Mouse (Mus musculus) erythroblast, embryonic 14.5 days (primary cell): ENCODE measurements around the gene Amotl1. TPM values are rescaled to one million over a fixed set of nuclear protein-coding genes. Genes with fewer than 3 reads are reported as not detected.

Source experiments
- H3K27me3 ChIP-seq: 2 replicates; pipeline ENCODE4 v1.6.1; 2012; ENCODE audit warnings: inconsistent platforms; ENCODE audit not compliant: control insufficient read depth
- H3K36me3 ChIP-seq: 2 replicates; pipeline ENCODE4 v1.6.1; 2012; ENCODE audit warnings: mild to moderate bottlenecking, inconsistent platforms; ENCODE audit not compliant: control insufficient read depth
- H3K4me1 ChIP-seq: 2 replicates; pipeline ENCODE4 v1.6.1; 2012; ENCODE audit warnings: inconsistent platforms; ENCODE audit not compliant: control insufficient read depth
- H3K4me3 ChIP-seq: replicated peaks from 2 replicates; pipeline ENCODE3; 2012; ENCODE audit warnings: moderate library complexity, mild to moderate bottlenecking, inconsistent platforms
- H3K9me3 ChIP-seq: 2 replicates; pipeline ENCODE4 v1.6.1; 2012; ENCODE audit warnings: low read length, inconsistent platforms, mixed read lengths; ENCODE audit not compliant: control insufficient read depth
- GATA1 ChIP-seq: IDR thresholded peaks from 2 replicates; pipeline ENCODE4 v1.6.1; 2012; ENCODE audit warnings: low read length, inconsistent platforms, mixed read lengths
- TAL1 ChIP-seq: IDR thresholded peaks from 3 replicates; pipeline ENCODE4 v1.6.1; 2012; ENCODE audit warnings: low read length, inconsistent platforms, mixed read lengths
- polyA plus RNA-seq: library from polyadenylated mRNA; stranded (reverse); fragments of >175 nt; gene quantifications from 2 replicates; pipeline ENCODE4 v1.2.3, GENCODE M21; 2012

Amotl1 gene
- polyA plus RNA-seq, 1 experiment, result 0.11 TPM

DNA sequence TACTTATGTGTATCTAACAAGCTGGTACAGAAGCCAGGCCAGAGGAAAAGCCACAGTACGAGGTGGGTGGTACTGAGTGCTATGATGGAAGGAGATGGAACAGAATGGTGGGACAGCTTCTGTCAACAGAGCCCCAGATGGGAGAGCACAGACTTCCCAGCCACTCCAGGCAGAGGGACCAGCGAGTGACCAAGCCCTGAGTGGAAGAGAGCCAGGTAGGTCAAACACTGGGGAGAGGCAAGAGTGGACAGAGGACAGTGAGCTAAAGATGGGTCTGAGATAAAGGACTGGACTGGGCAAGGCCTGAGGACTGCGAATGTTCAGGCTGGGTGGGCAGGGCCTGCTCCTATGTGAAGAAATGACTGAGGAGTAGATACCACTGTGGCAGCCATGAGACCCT is 23.5 kb upstream of the Amotl1 start:
- Histone ChIP-seq H3K27me3 (no peaks in the 10 kb centered on the region), H3K4me3 (no peak overlapping the region), H3K4me1 (no peaks in the 10 kb centered on the region), H3K36me3 (no peaks in the 10 kb centered on the region), H3K9me3 (no peaks in the 10 kb centered on the region)
- TF ChIP-seq GATA1 (no peak), TAL1 (no peak)

DNA sequence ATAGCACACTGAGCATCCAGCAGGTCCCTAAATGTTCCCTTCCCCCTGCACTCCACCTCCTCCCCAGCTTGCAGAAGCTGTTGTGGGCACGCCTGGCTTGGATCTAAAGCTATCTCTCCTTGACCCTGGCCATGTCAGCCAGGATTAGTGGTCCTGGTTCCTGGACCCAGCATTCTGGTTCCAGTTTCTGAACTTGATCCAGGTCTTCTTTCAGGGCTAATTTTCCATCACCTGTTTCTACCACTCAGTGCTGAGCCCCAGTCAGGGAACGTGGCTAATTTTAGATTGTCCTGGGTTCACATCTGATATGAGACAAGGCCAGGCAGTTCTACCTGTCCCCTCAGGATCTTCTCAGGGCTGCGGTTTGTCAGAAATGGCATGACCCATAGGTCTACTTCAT is 21.2 kb upstream of the Amotl1 start:
- no peak for TF ChIP-seq TAL1
- TF ChIP-seq GATA1, result no peak
- no peaks in the 10 kb centered on the region for H3K27me3 ChIP-seq
- no peak overlapping the region for H3K4me3 ChIP-seq
- H3K9me3 ChIP-seq, result no peaks in the 10 kb centered on the region
- H3K36me3 ChIP-seq, result no peaks in the 10 kb centered on the region
- no peaks in the 10 kb centered on the region for H3K4me1 ChIP-seq

DNA sequence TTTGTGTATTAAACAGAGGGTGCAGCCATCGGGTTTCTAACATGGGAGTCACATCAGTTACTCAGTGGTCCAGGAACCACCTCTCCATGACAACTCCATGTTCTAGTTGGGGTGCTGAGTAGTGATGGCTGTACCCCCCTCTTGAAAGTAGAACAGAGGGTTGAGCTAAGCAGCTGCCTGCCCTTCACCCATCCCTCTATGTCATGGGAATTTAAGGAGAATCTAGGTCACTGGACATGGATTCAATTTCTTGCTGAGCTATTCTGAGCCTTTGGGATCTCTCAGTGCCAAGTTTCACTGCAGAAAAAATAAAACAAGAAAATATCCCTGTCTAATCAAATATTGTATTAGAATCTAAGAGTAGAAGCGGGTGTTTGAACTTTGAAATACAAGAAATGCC is 18.7 kb upstream of the Amotl1 start:
- Histone ChIP-seq H3K27me3 (no peaks in the 10 kb centered on the region), H3K9me3 (no peaks in the 10 kb centered on the region), H3K36me3 (no peaks in the 10 kb centered on the region), H3K4me3 (no peak overlapping the region), H3K4me1 (no peaks in the 10 kb centered on the region)
- TF ChIP-seq TAL1 (no peak), GATA1 (no peak)

DNA sequence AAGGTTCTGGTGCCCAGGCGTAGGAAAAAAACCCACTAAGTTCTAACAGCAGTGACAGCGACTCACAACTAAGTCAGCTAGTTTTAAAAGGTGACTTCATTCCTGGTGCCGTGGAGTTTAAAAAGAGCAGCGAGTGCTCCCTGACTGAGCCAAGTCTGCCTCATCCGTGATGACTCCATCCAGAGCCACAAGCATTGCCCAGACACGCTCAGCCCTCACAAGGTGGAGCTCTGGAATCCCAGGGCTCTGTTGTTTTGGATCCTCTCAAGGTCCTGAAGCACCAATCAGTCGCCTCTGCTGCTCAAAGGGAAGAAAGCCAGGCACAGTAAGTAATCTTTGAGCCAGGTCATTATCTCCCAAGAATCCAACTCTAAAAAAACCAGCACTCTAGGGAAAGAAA is 18.0 kb upstream of the Amotl1 start:
- Histone ChIP-seq H3K9me3 (no peaks in the 10 kb centered on the region), H3K27me3 (no peaks in the 10 kb centered on the region), H3K36me3 (no peaks in the 10 kb centered on the region), H3K4me3 (no peak overlapping the region), H3K4me1 (no peaks in the 10 kb centered on the region)
- no peak for TF ChIP-seq TAL1
- TF ChIP-seq GATA1, result no peak

DNA sequence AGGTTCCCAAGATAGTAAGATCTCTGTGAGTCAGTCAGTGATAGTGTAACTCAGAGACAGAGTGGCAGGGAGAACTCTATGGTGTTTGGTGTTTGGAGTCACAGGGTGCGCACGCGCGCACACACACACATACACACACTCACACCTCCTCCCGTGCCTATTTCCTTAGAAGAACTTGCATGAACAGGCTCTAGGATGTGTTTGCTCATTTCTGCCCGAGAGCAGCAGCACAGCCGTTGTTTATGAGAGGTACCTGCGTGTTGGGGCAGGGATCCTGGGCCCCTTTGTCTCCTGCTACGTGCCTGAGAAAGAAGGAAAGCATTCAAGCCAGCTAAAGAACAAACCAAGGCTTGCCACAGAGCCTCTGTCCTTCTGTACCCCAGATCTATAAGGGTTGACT is 17.3 kb upstream of the Amotl1 start:
- no peaks in the 10 kb centered on the region for H3K27me3 ChIP-seq
- H3K4me1 ChIP-seq, result no peaks in the 10 kb centered on the region
- H3K36me3 ChIP-seq, result no peaks in the 10 kb centered on the region
- TF ChIP-seq GATA1 (no peak), TAL1 (no peak)
- no peaks in the 10 kb centered on the region for H3K9me3 ChIP-seq
- H3K4me3 ChIP-seq, result no peak overlapping the region

DNA sequence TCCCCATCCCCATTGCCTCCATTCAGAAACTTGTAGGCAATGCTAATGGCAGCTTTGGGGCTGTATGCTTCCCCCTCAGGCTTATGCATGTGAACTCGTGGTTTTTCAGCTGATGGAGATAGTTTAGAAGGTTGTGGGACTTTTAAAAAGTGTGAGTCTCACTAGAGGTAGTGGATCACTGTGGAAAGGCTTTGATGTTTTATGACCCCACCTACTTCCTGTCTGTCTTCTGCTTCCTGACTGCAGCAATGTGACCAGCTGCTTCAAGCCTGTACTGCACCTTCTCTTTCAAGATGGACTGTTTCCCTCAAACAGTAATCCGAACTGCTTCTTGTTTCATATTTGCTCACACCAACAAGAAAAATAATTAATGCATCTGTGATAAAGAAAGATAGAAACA is 13.1 kb upstream of the Amotl1 start:
- Histone ChIP-seq H3K27me3 (no peaks in the 10 kb centered on the region), H3K9me3 (no peaks in the 10 kb centered on the region), H3K4me3 (no peak overlapping the region), H3K36me3 (no peaks in the 10 kb centered on the region), H3K4me1 (no peaks in the 10 kb centered on the region)
- TF ChIP-seq GATA1 (no peak), TAL1 (no peak)

DNA sequence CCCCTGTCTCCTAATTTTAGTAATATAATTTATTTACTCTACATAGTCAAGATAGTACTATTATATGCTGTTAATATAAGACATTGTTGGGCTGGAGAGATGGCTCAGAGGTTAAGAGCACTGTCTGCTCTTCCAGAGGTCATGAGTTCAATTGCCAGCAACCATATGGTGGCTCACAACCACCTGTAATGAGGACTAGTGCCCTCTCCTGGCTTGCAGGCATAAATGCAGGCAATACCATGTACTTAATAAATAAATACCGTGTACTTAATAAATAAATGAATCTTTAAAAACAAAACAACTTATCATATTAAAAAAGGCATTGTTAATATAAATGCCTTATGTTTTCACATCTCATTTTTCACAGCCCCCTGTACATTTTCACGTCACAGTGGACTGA is 9.2 kb upstream of the Amotl1 start:
- no peaks in the 10 kb centered on the region for H3K36me3 ChIP-seq
- H3K9me3 ChIP-seq, result no peaks in the 10 kb centered on the region
- TF ChIP-seq TAL1, result no peak
- TF ChIP-seq GATA1, result no peak
- H3K27me3 ChIP-seq, result no peaks in the 10 kb centered on the region
- H3K4me3 ChIP-seq, result no peak overlapping the region
- H3K4me1 ChIP-seq, result no peaks in the 10 kb centered on the region

DNA sequence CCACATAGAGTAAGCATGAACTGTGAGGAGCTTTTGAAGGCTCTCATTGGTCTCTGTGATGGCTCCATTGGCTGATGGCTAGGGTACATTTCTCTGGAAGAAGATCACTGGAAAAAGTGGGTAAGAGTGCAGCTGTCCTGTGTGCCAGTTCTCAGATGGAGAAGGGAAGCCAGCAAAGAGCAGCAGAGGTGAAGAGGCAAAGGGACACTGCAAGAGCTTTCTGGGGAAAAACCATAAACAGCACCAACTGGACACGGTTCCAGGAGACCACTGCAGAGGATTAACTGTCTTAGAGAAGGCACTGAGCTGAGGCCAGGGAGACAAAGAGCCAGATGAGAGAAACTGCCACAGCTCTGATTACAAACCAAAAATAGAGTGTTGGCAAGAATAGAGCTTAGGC is 7.9 kb upstream of the Amotl1 start:
- Histone ChIP-seq H3K9me3 (no peaks in the 10 kb centered on the region), H3K4me1 (no peaks in the 10 kb centered on the region), H3K36me3 (no peaks in the 10 kb centered on the region), H3K4me3 (no peak overlapping the region), H3K27me3 (no peaks in the 10 kb centered on the region; the same call in 1 of the 2 replicates)
- TF ChIP-seq TAL1, result no peak
- no peak for TF ChIP-seq GATA1

DNA sequence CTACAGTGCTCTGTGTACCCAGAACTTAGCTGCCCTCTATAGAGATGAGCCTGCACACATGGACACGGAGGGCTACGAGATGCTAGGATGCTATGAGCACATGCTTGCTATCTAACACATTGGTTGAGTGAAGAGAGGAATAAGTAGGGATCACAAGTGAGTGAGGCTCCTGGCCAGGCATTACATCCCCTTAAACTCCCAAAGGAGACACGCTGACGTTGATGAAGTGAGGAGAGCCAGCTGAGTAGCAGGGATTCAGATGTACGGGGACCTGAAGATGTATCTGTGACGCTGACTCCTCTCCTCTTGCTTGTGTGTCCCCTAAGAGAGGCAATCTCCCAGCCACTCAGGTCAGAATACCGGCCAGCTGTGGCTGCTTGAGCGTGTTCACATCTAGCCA is 3.0 kb upstream of the Amotl1 start:
- Histone ChIP-seq H3K27me3 (no peaks in the 10 kb centered on the region; the same call in 1 of the 2 replicates), H3K9me3 (no peaks in the 10 kb centered on the region), H3K4me1 (no peaks in the 10 kb centered on the region), H3K4me3 (no peak overlapping the region), H3K36me3 (no peaks in the 10 kb centered on the region)
- no peak for TF ChIP-seq TAL1
- no peak for TF ChIP-seq GATA1

DNA sequence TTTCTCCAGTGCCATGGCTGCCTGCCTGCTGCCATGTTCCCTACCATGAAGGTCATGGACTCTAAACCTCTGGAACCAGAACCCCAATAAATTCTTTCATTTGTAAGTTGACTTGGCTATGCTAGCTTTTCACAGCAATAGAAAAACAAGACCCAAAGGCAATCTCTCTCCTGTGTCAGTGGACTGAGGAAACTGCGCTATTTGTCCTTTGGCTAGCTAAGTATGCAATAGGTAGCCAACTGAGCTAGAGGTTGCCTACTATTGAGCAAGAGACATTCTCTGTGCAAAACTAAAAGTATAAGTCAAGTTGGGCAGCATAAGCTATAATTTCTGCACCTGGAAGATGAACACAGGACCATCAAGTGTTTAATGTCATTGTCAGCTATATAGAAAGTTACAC is 1.8 kb upstream of the Amotl1 start:
- Histone ChIP-seq H3K4me3 (no peak overlapping the region), H3K9me3 (no peaks in the 10 kb centered on the region), H3K27me3 (no peaks in the 10 kb centered on the region; the same call in 1 of the 2 replicates), H3K4me1 (no peaks in the 10 kb centered on the region), H3K36me3 (no peaks in the 10 kb centered on the region)
- no peak for TF ChIP-seq GATA1
- TF ChIP-seq TAL1, result no peak
